Mouse (Mus musculus) heart, adult 2 months (tissue): ENCODE data around the gene Nrxn3.

Experiments
- CTCF ChIP-seq: fragments of 200-600 bp; IDR thresholded peaks from 2 replicates; pipeline ENCODE4 v1.8.1; 2022; ENCODE audit warnings: antibody characterized with exemption, mild to moderate bottlenecking, moderate library complexity
- POLR2A ChIP-seq: fragments of 200-500 bp; IDR thresholded peaks from 2 replicates; pipeline ENCODE4 v1.6.1; 2011; ENCODE audit warnings: mild to moderate bottlenecking, low read depth, low read length, control low read depth; ENCODE audit not compliant: insufficient read depth

GRCm38 (mm10) chr12:88726755-88727154, 4.1 kb downstream of the Nrxn3 start:
- TF ChIP-seq POLR2A (no peak), CTCF (no peak)
